Mouse (Mus musculus) adrenal gland, postnatal 10 days (tissue): ENCODE data around the gene Spata31d1b. TPM values are rescaled to one million over a fixed set of nuclear protein-coding genes. Genes with fewer than 3 reads are reported as not detected.
"Not testable (repeated sequence)": the region's sequence is repeated elsewhere in the genome, so short reads cannot be mapped to it uniquely, and the experiment has no call there.

Experiments used
- DNase-seq: peaks from one replicate; pipeline ENCODE4 v3.0.0; 2021; ENCODE audit warnings: mixed read lengths
- total RNA-seq, 2 experiments: library from RNA; stranded (reverse); gene quantifications; 2 replicates each; pipeline ENCODE4 v1.2.3; 2021

Gene Spata31d1b
- total RNA-seq, 2 experiments from 2014 or later = not detected

DNA sequence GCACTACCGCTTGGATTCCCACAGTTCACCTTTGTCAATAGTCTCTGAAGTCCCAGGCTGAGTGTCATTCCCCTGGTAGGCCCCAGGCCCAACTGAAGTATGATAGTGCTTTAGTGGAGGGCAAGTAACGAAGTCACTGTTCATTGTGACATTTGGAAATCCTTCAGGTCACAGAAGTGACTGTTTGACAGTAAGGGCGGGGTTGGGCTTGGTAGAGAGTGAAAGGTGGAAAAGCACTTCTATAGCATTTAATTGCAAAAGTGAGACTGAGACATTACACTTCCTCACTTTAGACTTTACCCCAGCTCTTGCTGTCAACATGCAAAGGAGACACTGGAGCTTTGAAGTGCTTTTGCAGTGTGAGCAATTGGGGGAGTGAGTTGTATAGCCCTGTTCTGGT lies 18.1 kb upstream of the Spata31d1b start, which contains the start of gene 4921517D22Rik:
Gene 4921517D22Rik, minus strand, starts transcription at position 101 of the 400 bp plus-strand sequence.
- no peak for DNase-seq

DNA sequence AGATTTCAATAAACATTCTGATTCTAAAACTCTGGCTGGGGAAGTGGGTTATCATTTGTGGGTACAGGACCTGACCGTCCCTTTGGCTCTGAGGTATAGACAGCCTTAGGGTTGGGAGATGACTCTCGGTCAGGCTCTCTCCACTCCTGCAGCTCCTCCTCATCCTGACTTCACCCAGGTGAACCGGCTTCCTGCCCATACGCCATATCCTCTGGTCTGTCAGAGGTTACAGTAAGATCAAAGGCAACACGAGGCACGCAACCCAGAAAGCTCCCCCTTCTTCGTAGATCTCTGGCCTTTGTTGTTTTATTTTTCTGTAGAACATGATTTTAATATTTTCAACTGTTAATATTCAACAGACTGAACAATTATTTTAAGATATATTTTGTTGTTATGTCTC lies 16.3 kb upstream of the Spata31d1b start:
- DNase-seq = no peak

DNA sequence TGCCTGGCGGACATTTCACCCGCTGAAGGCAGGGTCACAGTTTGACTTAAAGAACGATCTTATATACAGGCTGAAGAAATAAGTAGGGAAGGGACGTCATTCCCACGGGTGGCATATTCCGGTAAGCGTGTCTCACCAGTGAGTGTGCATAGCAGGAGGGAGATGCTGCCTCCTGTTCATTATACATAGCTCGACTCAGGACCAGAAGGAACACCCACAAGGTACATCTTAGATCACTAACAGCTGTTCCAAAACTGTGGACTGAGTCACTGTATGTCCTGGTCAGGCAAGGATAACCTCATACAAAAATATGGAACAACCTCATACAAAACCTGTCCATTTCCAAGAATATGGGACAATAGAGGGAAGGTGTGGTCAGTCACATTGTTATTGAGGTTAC lies 13.0 kb upstream of the Spata31d1b start:
- DNase-seq = no peak

DNA sequence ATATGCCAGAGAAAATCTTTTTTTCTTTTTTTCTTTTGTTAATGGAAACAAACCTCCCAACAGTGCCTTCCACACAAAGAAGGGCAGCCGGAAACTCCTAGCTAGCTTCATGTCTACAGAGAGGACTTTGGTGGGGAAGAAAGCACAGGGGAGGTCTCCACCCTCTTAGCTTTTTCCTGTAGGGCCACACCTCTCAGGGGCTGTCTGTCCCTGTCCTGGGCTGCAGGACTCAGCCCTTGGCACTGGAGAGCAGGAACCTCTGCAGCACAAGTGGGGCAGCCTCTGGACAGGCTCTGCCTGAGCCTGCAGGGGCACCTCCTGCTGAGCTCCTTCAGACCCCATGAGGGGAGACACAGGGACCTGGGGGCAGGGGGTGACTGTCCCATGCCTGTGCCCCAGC lies 11.9 kb upstream of the Spata31d1b start:
- DNase-seq = not testable (repeated sequence)

DNA sequence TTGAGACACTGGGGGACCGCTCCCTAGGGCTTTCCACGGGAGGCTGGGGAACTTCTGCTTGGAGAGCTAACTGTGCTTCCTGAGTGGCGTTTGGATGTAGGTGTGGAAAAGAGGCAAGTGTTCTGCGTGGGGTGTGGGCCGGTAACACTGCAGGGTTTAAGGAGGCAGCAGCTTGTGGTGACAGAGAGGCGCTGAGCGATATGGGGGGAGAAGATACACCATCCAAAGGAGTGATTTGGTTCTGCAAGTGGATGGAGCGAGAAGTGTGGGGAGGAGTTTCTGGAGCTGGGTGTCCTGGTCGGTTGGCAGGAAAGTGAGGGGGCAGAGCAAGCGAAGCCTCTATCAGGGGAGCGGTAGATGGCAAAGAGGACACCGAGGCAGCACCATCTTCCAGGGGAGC lies 8.6 kb upstream of the Spata31d1b start:
- no peak for DNase-seq

DNA sequence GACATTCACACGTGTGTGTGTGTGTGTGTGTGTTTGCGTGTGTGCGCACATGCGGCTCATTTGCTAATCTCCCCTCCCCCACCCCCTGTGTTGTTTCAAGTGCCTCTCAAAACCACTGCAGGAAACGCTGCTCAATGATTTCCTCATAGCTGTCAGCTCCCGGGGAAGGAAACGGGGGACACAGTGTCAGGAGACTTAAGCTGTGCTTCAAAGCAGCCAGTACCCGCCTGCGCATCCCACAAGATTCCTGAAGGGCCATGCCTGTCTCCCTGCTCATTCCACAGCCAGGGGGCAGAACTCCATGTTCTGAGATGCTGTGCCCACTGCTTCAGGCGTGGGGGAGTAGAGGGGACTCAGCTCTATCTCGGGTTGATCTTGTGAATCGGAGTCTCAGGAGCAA lies 7.5 kb upstream of the Spata31d1b start:
- no peak for DNase-seq

DNA sequence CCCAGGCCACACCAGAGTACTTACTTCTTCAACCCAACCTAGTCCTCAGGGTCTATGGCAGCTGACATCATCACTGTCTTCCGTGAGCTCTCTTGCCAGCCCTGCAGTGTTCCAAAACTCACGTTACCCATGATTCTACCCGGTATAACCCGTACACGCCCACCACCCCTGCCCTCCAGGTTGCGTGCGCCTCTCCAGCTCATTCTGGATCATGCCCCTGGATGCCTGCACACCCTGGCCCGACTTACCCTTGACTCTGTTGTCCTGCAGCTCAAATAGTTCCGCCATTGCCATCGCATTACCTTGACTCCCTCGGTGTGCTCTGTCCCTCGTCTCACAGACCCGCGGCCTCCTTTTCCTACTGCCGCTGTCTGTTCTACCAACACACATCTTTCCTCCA lies 1.9 kb upstream of the Spata31d1b start, which contains the start of gene Spata31d1a:
Gene Spata31d1a, minus strand, starts transcription at position 101 of the 400 bp plus-strand sequence.
- DNase-seq = no peak

DNA sequence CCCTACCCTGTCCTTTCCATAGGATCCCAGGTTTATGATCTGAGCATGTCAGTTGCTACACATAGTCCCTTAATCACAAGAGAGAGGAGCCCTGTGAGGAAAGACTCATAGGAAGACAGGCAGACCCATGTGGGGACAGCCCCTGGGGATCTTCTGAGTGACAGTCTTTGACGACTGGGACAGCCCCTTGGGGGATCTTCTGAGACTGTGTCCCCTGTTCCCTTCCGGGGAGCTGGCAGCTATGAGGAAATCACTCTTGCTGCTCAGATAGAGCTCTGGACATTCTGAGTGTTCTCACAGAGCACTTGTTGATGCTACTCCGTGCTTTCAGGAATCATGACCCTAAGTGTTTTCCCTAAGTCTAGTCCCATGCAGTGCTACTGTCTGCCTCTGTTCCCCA lies 1.6 kb downstream of the Spata31d1b start:
- DNase-seq = no peak

DNA sequence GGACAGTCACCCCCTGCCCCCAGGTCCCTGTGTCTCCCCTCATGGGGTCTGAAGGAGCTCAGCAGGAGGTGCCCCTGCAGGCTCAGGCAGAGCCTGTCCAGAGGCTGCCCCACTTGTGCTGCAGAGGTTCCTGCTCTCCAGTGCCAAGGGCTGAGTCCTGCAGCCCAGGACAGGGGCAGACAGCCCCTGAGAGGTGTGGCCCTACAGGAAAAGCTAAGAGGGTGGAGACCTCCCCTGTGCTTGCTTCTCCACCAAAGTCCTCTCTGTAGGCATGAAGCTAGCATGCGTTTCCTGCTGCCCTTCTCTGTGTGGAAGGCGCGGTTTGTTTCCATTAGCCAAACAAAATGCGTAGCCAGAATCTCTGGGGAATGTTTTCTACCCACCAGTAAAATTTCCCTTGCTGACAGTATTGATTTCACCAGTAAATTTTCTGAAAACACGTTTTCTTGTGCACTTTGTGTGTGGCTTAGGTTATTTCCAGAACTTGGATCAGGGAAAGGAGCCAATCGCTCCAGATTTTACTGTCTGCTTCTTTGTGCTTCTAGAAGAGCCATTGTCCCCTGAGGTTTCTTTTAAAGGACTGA lies 6.9 kb downstream of the Spata31d1b start:
- DNase-seq = peak; percentile 18

DNA sequence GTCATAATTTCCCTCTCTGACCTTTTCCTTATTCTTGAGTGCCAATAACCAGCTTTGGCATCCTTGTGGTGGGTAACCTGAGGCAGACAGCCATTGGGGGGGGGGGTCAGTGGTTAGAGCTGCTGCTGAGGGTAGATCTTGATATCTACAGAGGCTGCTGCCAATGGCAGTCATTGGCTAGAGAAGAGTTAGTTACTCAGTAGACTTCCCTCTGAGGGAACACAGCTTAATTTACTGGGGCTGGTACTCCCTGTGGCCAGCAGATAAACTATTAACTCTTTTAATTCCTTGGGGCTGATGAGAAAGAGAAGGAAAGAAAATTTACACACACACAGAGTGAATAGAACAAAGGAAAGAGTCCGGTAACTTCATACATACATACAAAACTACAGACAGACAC lies 7.4 kb downstream of the Spata31d1b start:
- no peak for DNase-seq

DNA sequence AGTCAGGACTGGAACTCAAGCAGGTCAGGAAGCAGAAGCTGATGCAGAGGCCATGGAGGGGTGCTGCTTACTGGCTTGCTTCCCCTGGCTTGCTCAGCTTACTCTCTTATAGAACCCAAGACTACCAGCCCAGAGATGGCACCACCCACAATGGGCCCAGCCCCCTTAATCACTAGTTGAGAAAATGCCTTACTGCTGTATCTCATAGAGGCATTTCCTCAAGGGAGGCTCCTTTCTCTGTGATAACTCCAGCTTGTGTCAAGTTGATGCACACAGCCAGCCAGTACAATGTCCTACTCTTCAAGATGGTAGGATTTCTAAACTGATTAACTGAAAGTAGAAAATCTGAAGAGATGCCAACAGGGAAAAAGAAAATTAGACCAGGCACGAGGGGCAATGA lies 10.0 kb downstream of the Spata31d1b start:
- DNase-seq = not testable (repeated sequence)

DNA sequence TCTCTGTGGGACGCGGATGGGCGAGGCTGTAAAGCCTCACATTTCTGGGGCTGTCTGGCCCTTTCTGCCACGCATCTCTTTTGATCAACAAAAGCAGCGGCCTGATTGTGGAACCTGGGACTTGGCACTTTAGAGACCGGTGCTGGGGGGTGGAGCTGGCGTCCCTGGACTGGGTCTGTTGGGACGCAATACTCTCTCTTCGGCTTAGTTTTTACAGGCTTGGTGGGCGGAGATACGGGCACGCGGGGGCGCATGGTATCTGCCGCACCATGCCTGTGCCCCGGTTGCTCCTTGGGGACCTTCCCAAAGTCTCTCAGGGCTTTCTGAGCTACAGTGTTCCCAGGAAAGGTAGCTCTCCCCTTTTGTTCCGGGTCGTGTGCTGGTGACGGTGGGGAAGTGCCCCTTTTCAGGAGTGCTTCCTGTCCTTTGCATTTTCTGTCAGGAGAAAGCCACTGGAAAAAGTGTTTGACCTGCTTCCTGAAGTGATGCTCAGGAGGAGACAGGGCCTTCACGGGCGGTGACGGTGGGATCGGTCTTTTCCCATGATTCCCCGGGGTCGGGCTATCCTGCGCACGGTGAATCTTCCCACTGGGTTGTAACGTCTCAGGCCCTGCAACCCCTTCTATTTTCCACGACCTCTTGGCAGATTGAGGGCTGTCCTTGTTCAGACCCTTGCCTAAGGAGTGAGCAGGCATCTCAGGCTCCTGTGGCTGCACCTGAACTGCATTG lies 14.2 kb downstream of the Spata31d1b start:
- peak; percentile 20 for DNase-seq

DNA sequence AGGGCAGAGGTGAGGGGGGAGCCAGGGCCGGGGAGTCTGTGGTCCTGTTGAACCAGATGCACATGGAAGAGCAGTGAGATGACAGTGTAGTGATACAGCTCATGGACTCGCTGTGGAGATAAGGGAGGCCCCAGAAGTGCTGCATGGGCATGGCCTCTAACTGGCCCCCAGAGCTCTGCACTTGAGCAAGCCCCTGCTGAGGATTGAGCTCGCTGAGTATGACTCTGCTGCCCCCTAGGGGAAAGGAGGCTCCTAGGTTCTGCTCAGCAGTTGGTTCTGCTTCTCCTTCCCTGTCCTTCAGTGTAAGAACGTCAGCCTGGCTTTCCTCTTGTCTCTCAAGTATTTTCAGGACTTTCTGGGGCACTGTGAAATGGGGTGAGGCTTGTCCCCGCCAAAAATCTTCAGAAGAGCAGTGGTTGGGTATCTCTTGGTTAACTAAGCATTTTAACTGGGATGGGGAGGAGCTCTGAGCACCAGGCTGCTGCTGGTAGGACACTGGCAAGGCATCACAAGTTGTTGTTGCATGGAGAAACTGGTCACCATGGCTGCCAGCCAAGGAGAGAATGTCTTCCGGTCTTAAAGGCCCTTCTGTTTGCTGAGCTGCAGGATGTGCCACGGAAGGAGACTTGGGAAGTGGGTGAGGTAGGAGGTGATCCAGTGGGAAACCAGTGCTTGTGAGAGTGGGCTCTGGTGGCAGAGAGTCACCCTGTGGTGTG lies 16.5 kb downstream of the Spata31d1b start:
- DNase-seq = peak; percentile 88

DNA sequence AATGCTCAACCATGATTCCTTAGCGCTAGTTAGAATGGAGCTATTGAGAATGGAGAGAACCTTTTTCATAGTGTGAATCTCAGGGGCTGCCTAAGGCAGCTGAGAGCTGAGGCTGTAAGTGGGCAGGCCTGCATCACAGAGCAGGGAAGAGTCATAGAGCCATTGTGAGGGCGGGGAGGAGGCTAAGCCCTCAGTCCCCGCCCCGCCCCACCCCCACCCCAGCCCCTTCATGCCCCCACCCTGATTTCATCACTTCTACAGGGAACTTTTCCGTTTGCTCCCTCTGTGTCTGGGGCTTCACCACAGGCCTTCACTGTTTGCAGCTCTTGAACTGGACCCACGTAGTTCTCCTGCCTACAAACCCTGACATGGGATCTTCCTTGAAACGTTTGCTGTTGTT lies 19.6 kb downstream of the Spata31d1b start, which contains the start of gene Spata31d1d:
Gene Spata31d1d, minus strand, starts transcription at position 101 of the 400 bp plus-strand sequence.
- no peak for DNase-seq

DNA sequence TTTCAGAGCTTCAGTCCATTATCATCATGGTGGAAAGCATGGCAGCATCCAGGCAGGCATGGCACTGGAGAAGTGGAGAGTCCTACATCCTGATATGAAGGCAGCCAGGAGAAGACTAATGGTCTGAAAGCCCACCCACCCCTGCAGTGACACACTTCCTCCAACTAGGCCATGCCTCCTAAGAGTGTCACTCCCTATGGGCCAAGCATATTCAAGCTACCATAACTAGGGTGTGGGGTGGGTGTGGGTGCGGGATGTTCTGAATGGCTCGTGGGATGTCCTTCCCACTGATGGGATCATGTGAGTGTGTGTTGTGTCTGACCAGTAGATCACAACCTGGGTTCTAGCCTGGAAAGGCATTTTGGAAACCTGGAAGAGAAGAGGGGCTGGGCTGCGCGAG lies 21.9 kb downstream of the Spata31d1b start:
- DNase-seq = no peak

DNA sequence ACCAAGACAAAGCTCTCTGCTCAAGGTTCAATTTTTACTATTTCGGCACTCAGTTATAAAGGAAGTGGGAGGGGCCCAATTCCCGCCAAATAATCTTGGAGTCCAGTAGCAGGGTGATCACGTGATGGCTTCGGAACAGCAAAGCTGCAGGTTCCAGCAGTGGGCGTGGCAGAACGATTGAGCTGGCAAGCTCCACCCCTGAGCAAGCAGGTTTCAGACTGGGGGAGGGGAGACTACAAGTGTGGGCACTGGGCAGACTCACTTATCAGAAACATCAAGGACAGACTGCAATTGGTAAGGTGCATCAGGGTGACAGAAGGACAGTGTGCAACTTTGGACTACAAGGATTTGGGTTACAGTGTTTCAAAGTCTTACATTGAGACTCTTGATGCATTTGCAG lies 22.3 kb downstream of the Spata31d1b start:
- DNase-seq = not testable (repeated sequence)

DNA sequence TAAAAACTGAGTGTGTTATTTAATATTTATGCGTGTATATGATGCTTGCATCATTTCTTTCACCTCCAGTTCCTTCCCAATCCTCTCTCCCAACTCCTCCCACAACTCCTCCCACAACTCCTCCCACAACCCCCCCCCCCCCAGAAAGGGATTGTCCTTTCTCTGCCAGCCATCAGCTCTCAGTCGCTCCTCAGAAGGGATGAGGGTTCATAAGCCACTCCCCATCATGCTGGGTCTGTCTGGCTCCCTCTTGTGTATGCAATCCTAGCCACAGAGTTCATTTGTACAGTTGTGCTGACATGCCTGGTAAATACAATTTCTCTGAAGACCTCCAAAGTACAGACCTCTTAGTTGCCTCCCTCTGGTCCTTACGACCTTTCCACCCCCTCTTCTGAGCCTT lies 23.1 kb downstream of the Spata31d1b start:
- no peak for DNase-seq

DNA sequence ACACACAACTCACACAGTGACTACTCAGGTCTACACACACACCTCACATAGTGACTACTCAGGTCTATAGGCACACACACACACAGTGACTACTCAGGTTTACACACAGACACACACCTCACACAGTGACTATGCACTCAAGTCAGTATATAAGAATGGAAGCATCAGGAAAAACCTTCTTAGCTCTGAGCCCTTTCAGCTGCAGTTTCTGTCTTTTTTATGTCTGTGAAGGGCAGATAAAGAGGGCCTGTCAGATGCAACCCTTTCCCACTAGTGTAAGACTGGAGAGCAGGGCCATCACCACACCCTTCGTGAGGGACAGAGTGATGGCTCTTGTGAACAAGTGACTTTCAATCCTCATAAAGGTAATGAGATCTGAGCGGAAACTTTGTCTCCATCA lies 26.4 kb downstream of the Spata31d1b start:
- no peak for DNase-seq

DNA sequence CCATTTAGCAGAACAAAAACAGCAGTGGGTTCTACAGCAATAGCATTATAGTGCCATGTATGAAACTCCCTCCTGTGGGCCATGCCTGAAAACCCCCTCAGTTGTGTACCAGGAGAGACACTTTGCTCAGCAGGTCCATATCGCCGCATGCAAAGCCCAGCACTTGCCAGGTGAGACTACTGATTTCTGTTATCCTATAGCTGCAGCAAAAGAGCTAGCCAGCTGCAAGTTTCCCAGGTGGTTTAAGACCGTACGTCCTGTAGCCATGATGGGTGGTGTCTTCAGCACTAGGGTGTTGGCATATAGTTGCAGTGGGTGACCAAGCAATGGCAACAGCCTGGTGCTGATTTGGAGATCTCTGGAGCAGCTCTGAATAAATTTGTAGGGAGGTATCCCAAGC lies 27.3 kb downstream of the Spata31d1b start:
- DNase-seq = no peak

DNA sequence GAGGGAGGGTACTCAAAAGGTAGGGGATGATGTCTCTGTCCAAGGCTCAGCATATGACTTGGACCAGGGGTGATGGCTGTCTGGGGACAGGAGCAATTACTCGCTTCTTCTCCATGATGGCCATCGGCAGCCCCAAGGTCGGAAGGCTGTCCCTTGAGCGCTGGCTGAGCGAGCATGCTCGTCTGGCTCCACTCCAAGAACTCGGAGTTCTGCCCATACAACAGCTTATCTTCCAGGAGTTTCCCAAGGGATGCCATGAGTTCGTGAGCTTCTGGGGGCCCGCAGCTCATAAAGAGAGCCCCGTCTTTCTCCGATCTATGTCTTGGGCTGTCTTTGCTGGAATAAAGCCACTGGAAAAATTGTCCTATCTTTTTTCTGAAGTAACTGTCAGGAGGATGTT lies 29.0 kb downstream of the Spata31d1b start:
- DNase-seq = peak; percentile 78

DNA sequence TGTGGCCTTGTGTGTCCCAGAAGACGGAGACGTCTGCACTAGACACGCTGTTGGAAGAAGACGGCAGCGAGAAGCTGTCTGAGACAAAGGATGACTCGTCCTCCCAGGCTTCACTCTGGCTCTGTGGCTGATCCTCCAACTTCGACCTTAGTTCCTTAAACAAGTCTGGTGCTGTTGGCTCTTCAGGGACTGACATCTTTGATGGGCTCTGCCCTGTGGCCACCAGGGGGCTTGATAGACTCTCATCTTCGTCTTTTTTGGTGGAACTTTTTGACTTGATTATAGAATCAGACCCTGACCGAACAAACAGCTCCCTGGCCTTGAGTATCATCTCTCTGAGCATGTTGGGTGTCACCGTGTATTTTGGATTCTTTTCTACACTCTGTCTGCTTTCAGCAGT lies 29.6 kb downstream of the Spata31d1b start:
- DNase-seq = no peak

DNA sequence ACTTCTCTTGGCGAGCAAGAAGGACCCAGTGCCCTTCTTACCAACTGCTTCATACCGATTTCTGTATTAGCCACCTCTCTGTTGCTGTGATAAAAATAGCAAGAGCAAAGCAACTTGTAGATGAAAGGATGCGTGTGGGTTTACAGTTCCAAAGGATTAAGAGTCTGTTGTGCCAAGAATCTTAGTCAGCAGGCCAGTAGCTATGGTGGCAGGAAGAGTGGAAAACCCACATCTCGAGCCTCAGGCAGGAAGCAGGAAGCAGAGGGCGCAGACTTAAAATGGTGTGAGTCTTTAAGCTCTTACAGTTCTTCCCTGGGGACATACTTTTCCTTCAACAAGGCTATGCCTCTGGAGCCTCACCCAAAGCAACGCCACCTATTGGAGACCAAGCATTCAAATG lies 33.4 kb downstream of the Spata31d1b start:
- no peak for DNase-seq

DNA sequence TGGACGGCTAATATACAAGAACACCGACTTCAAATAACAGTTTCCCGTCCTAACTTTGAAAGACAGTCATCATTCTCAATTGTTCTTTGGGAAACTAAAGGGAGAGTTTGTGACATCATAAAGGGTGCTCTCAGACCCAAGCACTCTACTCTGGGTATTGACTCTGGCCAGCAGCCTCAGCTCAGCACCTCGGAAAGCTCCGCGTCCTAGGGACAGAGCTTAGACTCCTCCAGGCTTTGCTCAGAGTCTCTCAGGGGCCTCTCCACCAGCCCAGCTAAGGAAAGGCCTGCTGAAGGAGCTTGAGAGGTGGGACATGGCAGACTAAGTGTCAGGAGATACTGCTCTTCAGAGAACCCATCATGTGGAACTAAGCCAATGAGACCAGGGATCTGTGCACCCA lies 34.1 kb downstream of the Spata31d1b start:
- DNase-seq = no peak
